Mouse (Mus musculus) cerebellum, adult 2 months (tissue): ENCODE data around the gene Tsga10.

Experiments
- CTCF ChIP-seq: fragments of 200-500 bp; IDR thresholded peaks from 2 replicates; pipeline ENCODE4 v1.5.1; 2011; ENCODE audit warnings: low read depth, mild to moderate bottlenecking, control low read depth, low read length, moderate library complexity, borderline replicate concordance; ENCODE audit not compliant: insufficient read depth
- POLR2A ChIP-seq: fragments of 200-500 bp; IDR thresholded peaks from 2 replicates; pipeline ENCODE4 v1.6.1; 2011; ENCODE audit warnings: low read length, control low read depth, borderline replicate concordance; ENCODE audit not compliant: insufficient read depth

GRCm38 (mm10) chr1:37864511-37865400 is 1.5 kb downstream of the Tsga10 start:
- TF ChIP-seq POLR2A (peak; percentile 98), CTCF (no peak)
